Mouse (Mus musculus): Measurements from ENCODE around the gene Ubald2. TPM values are rescaled to one million over a fixed set of nuclear protein-coding genes. Genes with fewer than 3 reads are reported as not detected.
"Not testable (repeated sequence)": the region's sequence is repeated elsewhere in the genome, so short reads cannot be mapped to it uniquely, and the experiment has no call there.

The Ubald2 gene
- 10 to 100 TPM; 35.9 to 40.4 TPM for total RNA-seq (2021)
- long read RNA-seq, experiment 1, transcript Ubald2-201 (3 exons, 1,482 nt), result major isoform, 29 of 47 reads
- long read RNA-seq, experiment 1, partial matches to known transcripts, result 18 of 47 reads
- long read RNA-seq, experiment 1, other reads (novel, unspliced or antisense), result 0 of 47 reads
- long read RNA-seq, experiment 2, transcript Ubald2-201 (3 exons, 1,482 nt), result major isoform, 32 of 46 reads
- long read RNA-seq, experiment 2, partial matches to known transcripts, result 12 of 46 reads
- long read RNA-seq, experiment 2, other reads (novel, unspliced or antisense), result 2 of 46 reads

DNA sequence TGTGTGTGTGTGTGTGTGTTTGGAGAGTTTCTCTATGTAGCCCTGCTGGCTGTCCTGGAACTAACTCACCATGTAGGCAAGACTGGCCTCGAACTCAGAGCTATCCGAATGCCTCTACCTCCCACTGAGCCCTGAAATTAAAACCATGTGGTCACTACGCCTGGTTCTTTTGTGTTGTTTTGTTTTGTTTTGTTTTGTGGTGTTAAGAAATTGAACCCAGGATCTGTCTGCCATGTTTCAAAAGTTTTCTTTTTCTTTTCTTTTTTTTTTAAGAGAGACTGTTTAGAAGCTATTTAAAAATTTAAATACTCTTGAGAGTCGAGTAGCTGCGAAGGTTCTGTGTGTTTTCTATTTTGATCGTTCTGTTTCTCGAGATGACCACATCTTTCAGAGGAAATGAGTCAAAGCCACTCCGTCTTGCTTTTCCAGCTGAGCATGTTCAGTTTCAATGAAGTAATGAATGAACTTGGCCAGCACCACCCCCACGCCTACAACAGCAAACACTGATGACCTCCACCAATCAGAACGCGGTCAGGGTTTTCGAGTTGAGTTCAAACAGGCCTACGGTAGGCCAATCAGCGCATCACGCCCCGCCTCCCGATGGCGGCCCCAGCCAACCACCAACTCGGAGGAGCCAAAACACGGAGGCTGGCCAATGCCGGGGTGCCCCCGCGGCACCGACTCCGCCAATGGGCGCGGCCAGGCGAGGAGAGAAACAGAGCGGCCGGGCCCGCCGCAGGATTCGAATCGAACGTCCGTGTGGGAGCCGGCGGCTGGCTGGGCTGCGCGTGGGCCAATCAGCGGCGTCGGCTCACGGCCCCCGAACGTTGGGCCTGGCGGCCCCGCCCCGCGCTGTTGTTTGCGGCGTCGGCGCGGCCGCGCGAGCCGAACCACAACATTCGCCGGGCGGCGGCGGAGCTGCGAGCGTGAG lies at the start of gene Ubald2:
Gene Ubald2, plus strand, starts transcription at position 739 of the 931 bp plus-strand sequence.
- DNase-seq, result peak; percentile 100

DNA sequence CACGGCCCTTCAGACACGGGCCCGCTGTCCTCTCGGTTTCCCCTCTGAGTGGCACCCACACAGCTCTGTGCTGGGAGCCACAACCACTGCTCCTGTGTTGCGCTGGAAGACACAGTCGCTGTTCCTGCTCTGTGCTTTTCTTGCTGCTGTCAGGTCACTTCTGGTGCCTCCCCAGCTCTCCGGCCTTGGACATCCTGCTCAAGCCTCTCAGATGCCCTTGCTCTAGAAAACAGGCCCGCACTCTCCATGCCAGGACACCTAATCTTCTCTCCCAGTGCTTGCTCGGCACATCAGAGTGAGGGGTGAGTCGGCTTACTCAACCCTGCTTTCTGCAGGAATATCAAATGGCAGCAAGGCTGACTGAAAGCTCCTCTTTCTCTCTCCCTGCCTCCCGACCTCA lies 49.7 kb upstream of the Ubald2 start:
- DNase-seq, result peak; percentile 61

GRCm38 (mm10) chr11:116385999-116386398 lies 47.9 kb upstream of the Ubald2 start:
- DNase-seq, result no peak

GRCm38 (mm10) chr11:116387086-116388071 lies 46.5 kb upstream of the Ubald2 start:
- DNase-seq, result peak; percentile 71

- peak; percentile 41 for DNase-seq
Observed at GRCm38 (mm10) chr11:116388841-116389480, 44.9 kb upstream of the Ubald2 start.

DNA sequence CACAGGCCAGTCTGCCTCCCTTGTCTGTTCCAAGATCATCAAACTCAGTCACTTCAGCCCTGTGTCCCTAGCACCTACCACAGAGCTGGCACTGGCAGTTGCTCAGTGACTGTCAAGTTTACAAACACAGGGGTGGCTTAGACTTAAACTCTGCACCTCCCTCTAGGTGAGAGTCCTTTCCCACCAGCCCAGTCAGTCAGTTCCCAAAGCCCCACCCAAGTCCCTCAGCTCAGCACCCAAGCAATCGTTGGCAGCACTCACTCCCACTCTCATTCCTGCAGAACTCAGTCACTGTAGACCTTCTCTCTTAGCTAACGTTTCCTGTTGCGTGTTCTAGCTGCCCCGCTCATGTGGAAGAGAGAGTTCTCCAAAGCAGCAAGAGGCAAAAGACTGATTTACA lies 39.1 kb upstream of the Ubald2 start:
- DNase-seq, result no peak

- DNase-seq, result no peak
Observed at GRCm38 (mm10) chr11:116396276-116396933, 37.5 kb upstream of the Ubald2 start.

DNA sequence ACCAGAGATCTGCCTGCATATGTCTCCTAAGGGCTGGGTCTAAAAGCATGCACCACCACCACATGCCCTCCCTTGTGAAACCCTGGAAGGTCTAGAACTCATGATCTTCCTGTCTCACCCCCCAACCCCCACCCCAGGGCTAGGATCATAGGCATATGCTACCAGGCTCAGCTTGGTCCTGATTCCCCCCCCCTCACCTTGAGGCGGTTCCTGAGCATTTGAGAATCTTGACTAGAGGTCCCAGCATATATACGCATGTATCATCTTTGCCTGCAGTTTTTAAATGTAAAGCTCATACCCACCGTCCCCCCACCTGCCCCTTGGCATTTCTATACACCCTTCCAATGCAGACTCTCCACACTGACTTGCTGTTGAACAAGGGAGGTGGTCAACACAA lies 37.0 kb upstream of the Ubald2 start:
- DNase-seq, result no peak

DNA sequence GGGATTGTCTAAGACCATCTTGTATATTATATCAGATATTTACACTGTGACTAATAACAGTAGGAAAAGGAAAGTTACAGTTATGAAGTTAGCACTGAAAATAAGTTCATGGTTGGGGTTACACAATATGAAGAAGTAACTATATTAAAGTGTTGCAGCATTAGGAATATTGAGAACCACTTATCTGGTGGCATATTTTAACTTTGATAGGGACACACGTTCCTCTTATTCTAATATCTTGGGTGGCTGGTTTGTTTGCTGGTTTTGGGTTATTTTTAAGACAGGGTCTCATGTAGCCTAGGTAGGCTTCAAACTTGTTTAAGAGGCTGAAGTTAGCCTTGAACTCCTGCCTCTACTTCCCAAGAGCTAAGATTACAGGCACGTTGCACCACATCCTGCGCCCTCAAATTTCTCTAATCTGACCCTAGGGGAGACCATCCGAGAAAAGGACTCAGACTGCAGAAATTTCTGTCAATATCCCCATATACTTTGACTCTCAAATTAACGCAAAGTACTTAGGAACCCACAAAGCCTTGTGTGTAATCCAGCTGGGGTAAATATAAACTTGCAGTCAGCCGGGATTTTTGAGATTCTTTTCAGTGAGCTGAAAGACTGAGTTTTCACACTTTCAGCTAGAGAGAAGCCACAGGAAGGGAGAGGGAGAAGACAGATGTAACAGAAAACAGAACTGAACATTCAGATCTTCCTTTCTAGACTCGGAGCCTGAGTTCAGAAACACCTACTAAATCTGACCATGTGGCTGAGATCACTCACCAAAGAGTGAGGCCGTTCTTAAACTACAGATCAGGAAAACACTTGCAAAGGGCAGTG lies 36.2 kb upstream of the Ubald2 start:
- no peak for DNase-seq

DNA sequence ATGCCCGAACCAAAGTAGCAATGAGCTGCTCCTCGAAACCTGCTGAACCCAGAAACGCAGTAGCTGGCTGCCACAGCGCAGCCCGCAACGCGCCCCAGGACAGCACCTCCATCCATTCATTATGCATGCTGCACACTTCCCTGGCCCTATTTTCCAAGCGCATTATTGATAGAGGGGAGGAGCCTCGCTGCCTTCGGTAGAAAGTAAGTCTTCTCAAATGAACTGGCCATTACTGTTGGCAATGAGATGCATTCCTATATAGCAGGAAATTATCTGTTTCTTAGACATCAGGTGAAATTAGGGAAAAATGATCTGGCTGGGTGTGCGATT lies 35.6 kb upstream of the Ubald2 start:
- DNase-seq, result no peak

- DNase-seq, result no peak
Observed at GRCm38 (mm10) chr11:116400560-116400959, 33.3 kb upstream of the Ubald2 start.

GRCm38 (mm10) chr11:116405601-116406000 lies 28.3 kb upstream of the Ubald2 start:
- DNase-seq, result no peak

GRCm38 (mm10) chr11:116406231-116406728 lies 27.6 kb upstream of the Ubald2 start:
- no peak for DNase-seq

GRCm38 (mm10) chr11:116409008-116409407 lies 24.9 kb upstream of the Ubald2 start:
- no peak for DNase-seq

- DNase-seq, result not testable (repeated sequence)
Observed at GRCm38 (mm10) chr11:116410415-116410814, 23.5 kb upstream of the Ubald2 start.

DNA sequence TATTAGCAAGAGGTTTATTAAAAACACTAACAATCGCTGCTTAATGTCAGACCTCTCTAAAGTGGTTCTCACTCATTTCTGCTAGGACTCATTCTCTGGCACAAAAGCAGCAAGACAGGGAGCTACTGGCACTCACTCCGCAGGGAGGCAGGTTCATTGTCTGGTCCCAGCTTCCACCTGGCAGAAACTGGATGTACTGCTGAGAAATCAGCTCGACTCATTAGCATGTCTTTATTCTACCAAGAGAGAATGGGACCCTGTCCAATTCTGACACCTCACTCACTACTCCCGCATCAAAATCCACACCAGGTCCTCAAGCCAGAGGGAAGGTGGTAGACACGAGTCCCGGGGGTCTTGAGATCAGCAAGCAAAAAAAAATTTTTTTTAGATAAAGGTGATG lies 22.3 kb upstream of the Ubald2 start:
- DNase-seq, result no peak

- no peak for DNase-seq
Observed at GRCm38 (mm10) chr11:116412028-116412827, 21.7 kb upstream of the Ubald2 start.

DNA sequence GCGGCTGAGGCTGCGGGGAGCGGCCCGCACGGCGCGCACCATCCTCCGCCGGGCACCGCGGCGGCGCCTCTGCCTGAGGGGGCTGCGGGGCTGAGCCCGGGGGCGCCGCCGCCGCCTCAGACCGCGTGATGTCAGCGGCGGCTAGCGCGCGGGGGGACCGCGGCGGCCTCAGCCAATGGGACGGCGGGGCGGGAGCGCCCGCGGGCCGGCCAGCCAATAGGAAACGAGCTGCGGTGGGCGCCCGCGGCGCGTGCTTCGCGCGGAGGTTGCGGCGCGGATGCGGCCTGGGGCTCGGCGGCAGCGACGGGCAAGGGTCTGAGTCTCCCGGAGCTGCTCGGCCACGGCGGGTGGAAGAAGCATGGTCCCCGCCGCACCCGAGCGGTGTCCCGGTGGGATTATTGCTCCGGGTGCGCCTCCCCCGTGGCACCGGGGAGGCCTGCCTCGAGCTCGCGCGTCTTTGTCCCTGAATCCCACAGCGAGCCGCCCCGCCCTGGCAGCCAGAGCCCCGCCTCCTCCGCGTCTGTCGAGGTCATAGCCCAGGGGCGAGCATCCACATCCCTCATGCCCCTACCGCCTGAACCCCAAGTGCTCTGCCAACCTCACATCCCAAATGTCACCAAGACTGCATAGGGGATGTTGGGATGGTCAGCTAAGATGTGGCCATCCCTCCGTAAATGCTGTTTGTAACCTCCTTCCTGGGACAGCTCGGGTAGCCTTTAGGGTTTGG lies 20.8 kb upstream of the Ubald2 start, which contains the start of gene Rnf157:
Gene Rnf157, minus strand, starts transcription at position 129 of the 727 bp plus-strand sequence.
- peak; percentile 87 for DNase-seq

All from gastrocnemius, postnatal 25 days (tissue).